Mouse (Mus musculus) yolk sac, embryonic 10.5 days (tissue): ENCODE data around the gene Ppm1n.
A peak's percentile ranks its signal among the peaks of the same experiment; 100 is the strongest.

Source experiments
- DNase-seq: peaks from one replicate; pipeline ENCODE4 v3.0.0-alpha.2; 2017; ENCODE audit warnings: low spot score

The Ppm1n gene

DNA sequence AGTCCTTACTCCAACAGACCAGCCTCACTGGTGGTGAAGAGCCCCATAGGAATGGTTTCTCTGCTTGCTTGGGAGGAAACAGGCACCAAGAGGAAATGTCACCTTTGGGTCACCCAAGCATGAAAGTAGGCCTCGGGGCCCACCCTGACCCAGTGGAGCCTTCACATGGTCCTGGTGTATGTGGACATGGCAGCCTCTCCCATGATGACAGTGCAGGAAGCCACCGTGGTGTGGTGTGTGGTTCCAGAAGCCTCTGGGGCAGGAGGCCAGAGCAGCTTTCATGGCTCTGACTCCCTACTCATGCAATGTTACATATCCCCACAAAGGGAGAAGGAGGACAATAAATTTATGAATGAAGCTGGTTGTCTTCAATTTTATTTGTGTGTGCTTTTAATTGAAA is 32.4 kb downstream of the Ppm1n start:
- DNase-seq, result no peak

DNA sequence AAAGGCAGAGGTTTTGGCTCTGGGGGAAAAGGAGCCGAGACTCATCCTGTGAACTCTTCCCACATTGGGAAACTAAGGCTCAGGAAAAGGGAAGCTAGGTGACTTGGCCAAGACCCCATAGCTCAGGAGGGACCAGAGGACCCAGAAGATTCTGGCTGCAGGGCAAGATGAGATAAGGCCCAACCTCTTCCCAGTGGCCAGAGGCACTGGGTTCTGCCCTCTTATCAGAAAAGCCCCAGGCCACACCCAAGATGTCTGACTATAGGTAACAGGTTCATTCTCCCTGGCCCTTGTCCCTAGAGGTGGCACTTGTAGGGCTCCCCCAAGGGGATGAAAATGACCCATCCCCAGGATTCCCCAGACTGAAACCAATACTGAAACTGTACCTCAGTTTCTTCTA is 33.0 kb downstream of the Ppm1n start:
- DNase-seq, result no peak

DNA sequence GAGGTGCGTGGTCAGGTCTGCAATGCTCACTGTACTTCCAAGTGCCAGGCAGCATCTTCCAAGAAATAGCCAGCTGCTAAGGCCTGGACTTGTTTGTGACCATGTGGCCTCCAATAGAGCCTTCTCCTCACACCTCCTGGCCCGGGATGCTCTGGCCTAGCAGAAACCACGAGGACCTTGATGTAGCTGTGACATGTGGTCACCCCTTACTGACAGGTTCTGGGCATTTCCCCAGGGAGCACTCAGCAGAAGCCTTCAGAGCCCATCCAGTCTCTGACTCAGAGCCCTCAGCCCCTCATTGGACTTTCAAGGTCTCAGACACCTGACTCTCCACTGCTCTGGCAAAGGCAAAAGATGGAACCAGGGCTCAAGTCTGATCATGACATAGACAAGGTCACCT is 34.8 kb downstream of the Ppm1n start:
- DNase-seq, result no peak

DNA sequence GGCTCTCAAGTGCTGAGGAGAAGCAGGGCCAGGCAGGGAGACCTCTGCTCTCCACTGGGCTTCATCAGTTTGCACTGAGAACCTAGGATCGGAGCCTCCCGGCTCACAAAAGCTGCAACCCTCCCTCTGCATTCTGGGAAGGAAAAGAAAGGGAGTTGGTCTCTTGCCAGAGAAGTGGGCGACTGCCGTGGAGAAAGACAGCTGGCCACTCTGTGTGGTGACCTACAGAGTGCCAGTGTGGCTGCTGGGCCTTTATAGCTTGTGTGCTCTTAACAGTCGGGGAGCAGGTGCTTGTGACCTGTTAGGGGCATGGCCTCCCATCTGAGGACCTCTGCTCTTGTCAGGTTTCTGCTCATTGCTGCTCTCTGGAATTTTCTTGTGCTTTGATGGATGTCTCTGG is 36.0 kb downstream of the Ppm1n start:
- no peak for DNase-seq

DNA sequence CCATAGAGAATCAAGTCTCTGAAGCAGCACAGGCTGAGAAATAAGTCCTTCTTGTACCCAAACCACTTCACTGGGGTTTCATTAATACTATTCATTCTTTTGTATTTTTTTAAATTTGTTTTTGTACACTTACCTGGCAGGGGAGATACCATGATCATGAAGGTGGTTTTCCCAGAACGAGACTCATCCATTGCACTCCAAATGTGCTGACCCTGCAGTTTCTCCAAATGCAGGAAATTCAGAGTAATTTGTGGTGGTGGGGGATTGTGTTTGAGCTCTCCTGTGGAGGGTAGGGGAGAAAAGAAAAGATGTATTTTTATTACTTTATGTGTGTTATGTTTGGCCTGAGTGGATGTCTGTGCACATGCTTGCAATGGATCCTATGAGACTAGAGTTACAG is 37.9 kb downstream of the Ppm1n start:
- no peak for DNase-seq

DNA sequence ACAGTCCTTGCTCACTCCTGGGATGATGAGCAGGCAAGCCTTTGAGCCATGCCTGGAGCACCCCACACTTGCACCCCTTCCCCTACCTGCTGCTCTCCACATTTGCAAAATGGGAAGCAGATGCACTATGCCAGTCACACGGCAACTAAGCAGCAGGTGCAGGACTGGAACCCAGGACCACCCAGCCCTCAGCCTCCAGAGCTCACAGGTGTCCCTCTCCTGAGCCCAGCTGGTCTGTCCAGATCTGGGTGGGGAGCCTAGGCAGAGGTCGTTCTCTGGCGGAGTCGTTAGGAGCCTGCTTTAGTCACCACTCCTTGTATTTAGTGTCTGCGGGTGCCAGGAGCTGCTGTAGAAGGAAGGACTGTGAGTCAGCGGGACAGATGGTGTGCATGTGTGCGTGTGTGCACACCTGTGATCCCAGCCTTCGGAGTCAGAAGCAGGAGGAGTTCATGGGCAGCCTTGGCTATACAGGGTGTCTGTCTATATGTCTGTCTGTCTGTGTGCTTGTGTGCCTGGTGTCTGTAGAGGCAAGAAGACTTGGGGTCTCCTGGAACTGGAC is 38.9 kb downstream of the Ppm1n start:
- DNase-seq, result no peak

DNA sequence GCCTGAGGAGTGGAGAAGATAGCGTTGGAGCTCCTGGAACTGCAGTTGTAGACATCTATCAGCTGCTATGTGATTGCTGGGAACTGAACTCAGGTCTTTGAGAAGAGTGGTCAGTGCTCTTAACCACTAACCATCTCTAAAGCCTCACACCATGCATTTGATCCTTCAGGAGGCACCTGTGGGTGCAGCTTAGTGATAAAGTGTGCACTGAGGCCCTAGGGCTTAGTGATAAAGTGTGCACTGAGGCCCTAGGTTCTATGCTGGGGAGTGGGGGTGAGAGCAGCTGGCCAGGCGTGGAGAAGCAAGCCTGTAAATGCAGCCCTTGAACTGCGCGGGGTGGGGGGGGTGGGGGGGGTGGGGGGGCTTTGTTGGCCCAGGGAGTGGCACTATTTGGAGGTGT is 39.9 kb downstream of the Ppm1n start:
- DNase-seq, result no peak

DNA sequence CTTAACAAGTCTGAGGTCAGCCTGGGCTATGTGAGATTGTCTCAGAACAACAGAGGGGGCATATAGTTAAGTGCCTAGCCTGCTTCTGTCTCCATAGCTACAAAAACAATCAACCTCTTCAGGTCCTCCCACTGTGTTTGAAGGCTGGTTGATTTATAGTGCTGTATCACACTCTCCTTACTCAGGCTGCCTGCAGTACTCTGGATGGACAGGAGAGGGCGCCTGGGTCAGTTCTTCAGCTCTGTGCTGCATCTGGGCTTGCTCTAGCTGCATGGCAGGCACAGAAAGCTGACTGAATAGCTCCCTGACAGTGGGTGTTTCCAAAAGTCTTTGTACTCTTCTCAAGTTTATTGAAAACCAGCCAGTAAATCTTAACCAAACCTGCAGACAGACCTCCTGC is 40.4 kb downstream of the Ppm1n start:
- DNase-seq, result peak; percentile 78

DNA sequence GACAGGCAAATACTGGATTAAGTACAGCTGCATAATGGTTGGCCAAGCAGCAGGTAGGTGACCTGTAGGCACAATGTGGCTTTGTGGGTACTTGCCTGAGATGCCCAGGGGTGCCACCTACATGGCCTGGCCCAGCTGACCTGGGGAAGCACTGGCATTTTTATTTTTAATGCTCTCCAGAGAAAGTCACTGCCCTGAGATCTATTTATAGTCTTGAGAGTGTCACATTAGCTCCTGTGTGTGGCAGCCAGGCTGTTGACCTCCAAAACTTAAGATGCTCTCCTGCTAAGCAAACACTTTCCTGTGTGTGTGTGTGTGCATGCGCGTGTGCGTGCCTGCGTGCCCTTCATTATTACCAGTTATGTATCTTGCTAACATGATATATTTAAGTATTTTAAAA is 41.5 kb downstream of the Ppm1n start:
- DNase-seq, result no peak

DNA sequence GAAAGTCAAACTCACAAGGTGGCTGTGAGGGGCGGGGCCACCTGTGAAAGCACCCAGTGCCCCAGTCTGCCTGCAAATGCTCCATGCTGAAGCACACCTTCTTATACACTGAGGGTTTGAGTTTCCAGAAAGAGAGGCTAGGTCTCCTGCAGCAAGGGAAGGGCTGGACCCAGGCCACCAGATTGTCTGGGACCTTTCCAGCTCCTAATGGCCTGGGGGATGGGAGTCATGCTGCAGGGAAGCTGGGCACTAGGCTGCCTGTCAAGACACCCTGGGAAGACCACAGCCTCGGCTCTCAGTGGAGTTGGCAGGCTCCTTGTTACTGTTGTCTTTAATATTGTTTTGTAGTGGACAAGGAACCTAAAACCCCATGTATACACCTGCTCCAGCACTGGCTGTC is 43.5 kb downstream of the Ppm1n start:
- no peak for DNase-seq

DNA sequence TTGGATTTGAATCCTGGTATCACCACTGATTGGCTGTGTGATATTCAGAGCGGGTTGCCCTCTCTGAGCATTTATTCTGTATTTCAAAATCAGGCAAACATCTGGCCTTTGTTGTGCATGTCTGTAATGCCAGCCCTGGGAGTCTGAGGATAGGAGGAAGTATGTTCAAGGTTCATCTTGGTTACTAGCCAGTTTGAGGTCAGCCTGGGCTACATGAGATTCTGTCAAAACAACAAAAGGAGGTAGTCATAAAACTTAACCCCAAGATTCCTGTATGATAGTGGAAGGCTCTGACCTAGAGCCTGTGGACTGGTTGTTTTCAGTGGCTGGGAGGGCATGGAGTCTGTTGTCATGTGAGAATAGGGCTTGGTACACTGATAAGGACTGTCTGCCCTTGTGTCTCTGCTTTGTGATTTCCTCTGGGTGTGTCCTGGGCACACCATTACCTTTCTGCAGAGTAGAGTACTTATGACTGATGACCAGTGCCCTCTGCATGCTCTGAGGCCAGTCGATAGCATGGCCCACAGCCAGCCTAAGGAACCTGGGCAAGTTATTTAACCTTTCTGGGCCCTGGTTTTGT is 44.7 kb downstream of the Ppm1n start:
- DNase-seq, result no peak

DNA sequence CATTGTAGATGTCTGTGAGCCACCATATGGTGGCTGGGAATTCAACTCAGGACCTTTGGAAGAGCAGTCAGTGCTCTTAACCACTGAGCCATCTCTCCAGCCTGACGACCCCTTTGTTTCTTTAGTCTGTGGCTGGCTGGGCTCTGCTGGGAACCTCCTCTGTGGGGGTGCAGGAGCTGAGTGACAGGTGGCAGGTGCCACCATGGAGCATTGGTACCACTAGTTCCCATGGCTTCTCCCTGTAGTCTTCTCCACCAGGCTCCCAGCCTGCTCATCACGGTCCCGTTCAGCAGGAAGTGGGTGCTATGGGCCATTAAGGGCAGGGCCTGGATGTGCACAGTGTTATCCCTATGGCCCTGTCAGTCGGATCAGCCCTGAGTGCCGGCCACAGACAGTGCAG is 45.2 kb downstream of the Ppm1n start:
- no peak for DNase-seq

DNA sequence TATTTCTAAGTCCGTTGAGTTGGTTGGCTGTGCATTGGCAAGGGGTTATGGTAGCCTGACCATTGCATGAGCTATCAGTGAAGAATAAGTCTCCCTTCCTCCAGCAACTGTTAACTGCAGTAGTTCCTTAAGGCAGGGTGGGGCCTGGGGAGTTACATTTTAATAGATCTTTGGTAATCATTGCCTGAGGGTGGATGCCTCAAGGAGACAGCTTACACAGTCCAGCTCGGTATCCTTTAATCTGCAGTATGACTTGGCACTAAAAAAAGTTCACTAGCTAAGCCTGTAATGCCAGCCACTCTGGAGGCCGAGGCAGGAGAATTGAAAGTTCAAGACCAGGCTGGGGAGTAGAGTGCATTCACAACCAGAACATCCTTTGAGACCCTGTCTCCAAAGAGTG is 48.0 kb downstream of the Ppm1n start:
- peak; percentile 74 for DNase-seq

DNA sequence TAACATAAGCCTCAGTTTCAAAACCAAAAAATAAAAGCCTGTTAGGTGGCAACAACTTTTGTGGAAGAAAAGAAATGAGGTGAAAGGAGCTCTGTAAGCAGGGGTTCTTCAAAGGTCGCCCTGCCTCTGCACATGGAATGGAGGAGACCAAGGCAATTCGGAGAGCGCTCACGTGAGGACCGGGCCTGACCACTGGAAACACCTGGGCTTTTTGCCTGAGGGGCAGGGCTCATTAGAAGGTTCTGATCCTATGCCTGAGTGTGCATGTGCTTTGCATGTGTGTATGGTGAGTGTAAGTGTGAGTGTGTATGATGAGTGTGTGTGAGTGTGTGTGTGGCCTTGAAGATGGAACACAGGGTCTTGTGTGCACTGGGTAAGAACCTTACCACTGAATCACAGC is 49.0 kb downstream of the Ppm1n start:
- DNase-seq, result no peak

DNA sequence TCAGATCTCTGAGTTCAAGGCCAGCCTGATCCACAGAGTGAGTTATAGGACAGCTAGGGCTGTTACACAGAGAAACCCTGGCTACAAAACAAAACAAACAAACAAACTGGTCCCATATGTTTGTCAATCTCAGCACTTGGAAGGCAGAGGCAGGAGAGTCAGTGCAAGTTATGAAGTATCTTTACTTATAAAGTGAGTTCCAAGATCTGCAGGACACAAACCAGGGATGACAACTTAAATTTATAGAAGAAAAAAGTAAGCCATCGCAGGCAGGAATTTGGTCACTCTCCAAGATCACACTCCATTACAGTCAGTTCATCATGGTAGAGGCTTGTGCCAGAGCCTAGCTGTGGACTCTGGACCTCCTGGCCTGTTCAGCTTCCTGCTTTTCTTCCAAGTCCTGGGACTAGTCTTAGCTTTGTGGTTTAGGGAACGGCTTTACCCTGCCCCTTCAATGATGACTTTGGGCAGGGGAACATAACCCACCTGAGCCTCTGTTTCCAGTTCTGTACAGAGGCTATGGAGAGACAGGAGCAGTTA is 49.8 kb downstream of the Ppm1n start:
- no peak for DNase-seq

DNA sequence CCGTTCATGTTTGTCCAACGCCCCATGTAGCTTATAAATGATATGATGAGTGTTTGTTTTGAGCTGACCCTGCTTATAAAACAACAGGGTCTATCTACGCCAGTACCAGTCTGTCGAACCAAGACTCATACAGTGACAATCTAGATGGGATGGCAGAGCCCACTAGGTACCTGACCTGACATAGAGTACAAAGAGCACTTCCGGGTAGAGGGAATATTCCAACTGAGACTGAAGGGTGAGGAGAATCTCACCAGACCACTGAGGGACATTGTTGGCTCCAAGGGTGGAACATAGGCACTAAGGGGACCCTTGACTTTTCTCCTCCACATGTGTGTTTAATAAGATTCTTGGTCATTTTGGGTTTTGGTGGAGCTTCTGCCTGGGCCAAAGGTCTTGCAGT is 50.5 kb downstream of the Ppm1n start:
- no peak for DNase-seq

DNA sequence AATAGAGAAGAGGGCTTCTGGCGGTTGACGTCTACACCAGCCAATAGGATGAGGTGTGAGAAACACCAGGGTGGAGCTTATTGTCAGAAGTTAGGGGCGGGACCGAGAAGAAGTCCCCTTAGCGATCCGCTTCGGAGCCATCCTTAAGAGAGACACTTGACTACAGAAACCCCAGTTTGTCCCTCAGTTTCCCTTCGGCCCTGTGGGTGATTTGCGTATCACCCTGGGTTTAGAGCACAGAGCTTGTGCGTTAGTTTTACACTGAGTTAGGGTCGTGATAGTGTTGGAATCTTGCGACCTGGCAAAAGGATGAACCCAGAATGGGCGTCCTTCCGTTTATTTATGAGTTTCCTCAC is 51.1 kb downstream of the Ppm1n start:
- no peak for DNase-seq

DNA sequence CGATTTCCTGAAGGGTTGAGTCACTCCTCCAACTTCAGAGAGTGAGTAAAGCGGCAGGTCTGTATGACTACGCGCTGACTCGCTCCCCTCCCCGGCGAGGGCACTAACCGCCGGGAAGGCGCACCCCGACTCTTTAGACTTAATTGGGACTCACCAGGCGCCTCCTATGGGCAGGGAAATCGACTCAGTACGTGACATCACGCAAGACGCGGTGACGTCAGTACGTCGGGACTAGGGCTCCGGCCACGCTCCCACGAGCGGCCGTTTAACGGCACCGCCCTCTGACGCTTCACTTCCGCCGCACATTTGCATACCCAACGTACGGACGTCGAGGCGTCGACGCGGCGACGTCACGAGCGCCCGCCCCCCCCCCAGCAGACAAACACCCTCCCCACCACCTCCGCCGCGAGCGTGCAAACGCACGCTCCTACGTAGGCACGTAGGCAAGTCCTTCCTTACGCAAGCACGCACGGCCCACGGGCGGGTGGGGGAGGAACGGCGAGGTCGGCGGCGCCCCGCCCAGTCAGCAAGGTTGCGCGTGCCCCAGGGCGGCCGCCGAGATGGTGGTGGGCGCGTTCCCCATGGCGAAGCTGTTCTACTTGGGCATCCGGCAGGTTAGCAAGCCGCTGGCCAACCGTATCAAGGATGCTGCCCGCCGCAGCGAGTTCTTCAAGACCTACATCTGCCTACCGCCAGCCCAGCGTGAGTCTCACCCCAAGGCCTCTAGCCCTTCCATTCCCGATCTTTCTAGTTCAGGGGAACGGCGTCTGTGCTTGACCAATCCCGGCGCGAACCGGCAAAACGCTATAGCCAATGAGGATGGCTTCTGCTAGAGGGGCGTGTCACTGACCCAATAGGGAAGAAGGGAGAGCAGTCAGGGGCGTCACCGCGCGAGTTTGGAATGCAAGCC is 51.7 kb downstream of the Ppm1n start, which contains the start of gene Opa3:
TSS of gene Opa3 (plus strand) at position 452 of the 910 bp plus-strand sequence.
- DNase-seq, result peak; percentile 99

DNA sequence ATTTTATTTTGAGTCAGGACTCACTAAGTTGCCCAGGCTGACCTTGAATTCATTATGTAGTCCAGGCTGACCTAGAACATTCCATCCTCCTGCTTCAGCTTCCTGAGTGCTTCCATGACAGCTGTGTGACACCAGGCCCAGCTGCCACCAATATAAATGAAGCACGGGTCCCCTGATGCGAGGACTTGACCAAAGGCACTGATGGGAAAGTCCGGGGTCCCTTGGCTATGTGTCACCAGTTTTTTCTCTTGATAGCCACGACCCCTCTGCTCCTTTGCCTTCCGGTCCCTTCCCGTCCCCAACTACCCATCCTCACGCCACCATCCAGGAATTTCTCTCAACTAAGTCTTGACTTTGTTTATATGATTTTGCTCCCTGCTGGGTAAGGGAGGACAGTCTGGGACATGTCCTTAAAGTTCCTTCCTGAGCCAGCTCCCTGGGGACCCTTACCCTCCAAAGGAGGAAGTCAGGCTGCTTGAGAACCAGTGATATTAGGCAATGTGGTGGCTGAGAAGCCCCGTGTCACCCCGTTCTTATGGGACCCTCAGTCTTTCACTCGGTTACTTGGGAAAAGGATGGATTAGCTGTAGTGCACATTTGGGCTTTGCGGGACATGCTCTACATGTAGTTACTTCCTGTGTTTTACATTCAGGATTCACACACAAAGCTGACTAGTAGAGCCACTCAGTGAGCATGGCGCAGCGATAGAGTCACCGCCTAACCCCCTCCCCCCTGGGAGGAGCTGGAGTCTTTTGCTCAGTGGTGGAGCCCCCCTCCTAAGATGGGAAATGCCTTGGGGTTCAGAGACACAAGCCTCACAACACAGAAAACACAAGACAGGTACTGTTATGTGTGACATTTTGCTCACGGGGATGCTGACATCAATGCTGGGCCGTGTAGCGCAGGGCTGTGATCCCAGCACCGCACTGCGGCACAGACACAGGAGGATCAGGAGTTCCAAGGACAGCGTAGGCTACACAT is 52.8 kb downstream of the Ppm1n start:
- no peak for DNase-seq
